Mouse (Mus musculus) induced T-regulatory cell, adult 2 months (primary cell): ENCODE measurements around the gene Ikbke.

Experiments used
- DNase-seq: peaks from one replicate; pipeline ENCODE4 v3.0.0-alpha.2; 2012; ENCODE audit warnings: low read depth

Gene Ikbke

GRCm38 (mm10) chr1:131279456-131279776, at the start of gene Ikbke:
Ikbke (minus strand) TSS chr1:131279606.
- peak; percentile 75 for DNase-seq

DNA sequence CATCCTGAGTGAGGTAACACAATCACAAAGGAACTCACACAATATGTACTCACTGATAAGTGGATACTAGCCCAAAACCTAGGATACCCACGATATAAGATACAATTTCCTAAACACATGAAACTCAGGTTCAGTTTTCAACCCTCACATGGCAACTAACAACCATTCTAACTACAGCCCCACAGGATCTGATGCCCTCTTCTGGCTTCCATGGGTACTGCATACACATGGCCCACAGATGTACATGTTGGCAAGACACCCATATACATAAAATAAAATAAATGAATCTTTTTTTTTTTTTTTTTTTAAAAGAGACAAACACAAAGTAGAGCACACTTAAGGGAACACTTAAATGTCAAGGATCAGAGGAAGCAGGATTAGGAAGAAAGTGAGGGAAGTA, 49.7 kb upstream of the Ikbke start:
- DNase-seq = peak; percentile 64

DNA sequence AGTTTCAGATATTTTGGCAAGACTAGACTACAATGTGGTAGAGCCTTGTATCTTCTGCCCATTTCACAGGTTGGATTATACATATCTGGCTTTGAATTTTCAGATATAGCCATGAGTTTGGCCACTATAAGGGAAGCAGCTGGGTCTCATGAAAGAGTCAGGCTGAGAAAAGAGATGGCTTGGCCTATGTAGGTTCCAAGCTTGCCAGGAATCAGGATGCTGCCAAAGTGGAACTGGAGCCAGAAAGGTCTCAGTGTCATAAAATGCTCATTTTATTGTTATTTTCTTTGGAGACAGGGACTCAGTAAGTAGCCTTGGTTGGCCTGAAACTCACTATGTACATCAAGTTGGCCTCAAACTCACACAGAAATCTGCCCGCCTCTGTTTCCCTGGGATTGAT, 47.8 kb upstream of the Ikbke start:
- DNase-seq = no peak

DNA sequence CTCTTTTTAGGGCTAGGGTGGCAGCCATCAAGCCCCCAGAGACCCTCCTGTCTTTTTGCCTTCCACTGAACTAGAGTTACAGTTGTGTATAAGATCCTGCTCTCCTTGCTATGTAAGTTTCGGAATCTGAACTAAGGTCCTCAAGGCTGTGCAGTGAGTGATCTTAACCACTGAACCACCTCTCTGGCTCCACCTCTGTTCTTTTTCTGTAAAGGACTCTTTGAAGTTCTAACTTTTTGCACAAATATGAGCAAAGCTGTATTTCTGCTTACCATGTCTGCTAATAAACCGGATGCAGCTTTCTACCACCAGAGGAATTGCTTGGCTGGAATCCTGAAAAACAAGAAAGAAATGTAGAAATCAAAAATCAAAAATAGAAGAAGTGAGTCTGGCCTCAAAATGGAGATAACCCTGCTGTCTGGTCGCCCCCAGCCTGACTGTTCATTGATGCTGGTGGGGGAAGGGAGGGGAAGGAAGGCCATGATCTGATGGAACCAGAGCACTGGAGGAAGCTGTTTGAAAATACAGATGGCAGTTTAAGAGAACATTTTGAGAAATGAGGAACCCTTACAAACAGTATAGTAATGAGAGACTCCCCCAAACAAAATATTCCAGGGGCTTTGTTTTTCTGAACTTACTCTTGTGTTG, 45.5 kb upstream of the Ikbke start:
- no peak for DNase-seq

DNA sequence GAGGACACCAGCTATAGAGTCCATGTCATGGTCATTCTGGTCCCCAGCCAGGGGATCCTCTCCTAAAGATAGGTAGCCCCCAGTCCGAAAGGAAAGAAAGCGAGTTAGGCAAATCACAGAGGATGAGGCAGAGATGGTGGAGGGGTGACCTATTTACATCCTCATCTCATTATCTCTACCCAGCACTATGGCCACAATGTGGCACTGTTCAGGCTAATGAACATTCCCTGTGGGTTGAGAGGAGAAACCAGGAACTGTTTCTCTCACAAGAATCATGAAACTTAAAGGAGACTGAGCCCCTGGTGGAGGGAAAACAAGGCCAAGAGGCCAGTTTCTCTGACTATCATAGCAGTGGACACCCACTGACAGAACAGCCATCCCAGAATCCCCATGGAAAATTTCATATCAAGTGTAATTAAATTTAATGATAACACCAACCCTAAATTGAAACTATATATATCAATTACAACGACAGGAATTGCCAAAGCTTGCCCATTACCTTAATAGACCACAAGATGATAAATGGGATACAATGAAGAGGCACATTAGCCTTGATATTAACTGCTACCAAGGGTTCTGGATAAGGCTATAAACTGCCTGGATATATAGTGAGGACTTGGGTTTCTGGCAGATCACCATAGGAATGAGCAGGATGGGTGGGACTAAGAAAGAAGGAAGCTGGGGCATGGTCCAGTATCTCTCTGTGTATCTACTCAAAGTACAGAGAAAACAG, 40.4 kb upstream of the Ikbke start:
- DNase-seq = no peak

DNA sequence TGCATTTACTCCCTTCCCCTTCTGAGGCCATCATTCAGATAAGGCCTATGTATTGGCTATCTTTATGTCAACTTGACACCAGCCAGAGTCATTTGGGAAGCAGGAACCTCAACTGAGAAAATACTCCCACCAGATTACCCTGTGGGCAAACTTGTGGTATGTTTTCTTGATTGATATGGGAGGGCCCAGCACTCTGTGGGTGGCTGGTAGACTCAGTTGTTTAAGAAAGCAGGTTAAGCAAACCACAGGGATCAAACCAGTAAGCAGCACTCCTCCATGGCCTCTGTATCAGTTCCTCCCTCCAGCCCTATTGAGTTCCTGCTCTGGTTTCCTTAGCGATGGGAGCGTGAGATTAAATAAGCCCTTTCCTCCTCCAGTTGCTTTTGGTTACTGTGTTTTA, 39.0 kb upstream of the Ikbke start:
- no peak for DNase-seq

DNA sequence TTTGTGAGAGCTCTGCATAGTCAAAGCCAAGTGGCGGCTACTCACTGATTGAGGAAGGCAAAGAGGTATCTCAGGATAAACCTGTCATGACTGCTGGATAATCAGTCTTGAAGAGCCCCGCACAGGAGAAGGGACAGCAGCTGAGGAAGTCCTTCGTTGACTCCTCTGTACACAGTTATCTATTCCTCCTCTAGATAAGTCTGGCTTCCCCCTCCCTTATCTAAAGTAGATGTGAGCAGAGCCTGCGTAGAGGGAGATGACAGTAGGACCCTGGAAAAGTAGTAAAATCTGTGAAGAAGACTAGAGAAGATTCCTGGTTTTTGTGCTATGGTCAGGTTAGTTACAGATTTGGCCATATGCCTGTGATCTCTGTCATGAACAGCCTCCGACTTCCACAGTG, 38.2 kb upstream of the Ikbke start:
- DNase-seq = no peak

GRCm38 (mm10) chr1:131311284-131311683, 31.9 kb upstream of the Ikbke start:
- no peak for DNase-seq

GRCm38 (mm10) chr1:131310237-131310818, 30.9 kb upstream of the Ikbke start:
- DNase-seq = no peak

- DNase-seq = no peak
These were observed 21.3 kb upstream of the Ikbke start for GRCm38 (mm10) chr1:131300750-131301149.

- no peak for DNase-seq
These were observed 20.4 kb upstream of the Ikbke start for GRCm38 (mm10) chr1:131299788-131300187.

- no peak for DNase-seq
These were observed 19.8 kb upstream of the Ikbke start for GRCm38 (mm10) chr1:131299240-131299639.

DNA sequence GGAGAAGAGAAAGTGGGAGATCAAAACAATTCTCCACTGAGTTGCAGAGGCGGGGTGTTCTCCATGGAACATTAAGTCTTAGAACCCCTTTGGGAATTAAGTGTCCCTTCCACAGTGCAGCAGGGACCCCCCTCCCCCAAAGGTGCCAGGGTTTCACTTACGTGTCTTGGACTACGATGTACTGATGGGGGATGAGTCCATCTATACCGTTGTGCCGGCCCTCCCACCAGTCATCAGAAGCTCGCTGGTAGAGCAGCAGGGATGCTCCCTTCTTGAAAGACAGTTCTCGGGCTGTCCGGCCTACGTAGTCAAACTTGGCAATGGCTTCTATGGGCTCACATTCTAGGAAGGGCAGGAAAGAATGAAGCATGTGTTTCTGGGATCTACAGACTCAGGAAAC, 18.8 kb upstream of the Ikbke start:
- DNase-seq = no peak

- no peak for DNase-seq
These were observed 17.3 kb upstream of the Ikbke start for GRCm38 (mm10) chr1:131296726-131297125.

DNA sequence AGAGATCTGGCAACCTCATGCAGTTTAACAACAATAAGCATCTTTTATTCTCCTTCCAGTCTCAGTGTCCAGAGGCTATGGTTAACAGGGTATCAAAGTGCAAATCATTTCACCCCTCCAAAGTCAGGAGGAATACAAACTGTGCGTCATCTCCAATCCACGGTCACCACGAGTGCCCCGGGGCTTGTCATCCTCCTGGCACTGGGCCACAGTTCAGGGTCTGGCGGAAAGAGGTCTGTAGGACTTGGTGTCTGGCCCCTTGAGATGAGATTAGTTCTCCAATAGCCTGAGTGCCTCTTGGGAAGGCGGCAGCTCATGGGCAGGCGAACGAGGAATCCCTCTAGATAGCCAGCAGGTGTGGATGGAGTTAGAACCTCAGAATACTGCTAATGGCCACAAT, 15.8 kb upstream of the Ikbke start:
- no peak for DNase-seq

- DNase-seq = no peak
These were observed 14.5 kb upstream of the Ikbke start for GRCm38 (mm10) chr1:131293922-131294250.

DNA sequence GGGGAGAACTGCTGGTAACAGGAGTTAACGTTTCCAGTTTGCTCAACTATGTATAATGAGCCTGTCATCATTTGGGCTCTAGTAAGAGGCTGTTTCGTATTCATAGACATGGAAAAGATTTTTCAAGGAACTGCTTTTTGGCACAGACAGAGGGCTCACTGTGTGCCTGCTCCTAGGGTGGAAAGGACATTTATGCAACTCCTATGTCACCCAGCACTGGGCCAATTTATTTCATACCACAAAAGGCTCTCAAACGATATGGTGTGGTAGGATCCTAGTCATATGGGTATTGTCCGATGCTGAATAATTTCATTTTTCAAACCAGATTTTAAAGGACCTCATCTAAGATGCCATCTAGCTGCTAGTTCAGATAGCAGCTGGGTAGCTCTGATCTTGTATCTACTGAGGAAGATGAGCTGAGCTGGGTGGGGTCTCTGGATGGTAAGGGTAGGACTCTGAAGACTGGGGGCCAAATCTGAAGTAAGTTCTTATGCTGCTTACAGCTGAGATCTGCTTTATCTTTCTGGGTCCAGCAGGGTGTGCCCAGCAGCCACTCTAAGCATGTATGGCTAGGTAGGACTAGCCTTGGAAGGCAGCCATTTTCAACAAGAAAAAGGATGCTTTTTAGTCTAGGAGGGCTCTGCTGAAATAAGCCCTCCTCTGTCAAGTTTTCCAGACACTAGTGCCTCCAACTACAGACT, 14.0 kb upstream of the Ikbke start:
- no peak for DNase-seq

- peak; percentile 85 for DNase-seq
These were observed 11.2 kb upstream of the Ikbke start for GRCm38 (mm10) chr1:131290648-131291047.

- no peak for DNase-seq
These were observed 9.5 kb upstream of the Ikbke start for GRCm38 (mm10) chr1:131288938-131289337.

DNA sequence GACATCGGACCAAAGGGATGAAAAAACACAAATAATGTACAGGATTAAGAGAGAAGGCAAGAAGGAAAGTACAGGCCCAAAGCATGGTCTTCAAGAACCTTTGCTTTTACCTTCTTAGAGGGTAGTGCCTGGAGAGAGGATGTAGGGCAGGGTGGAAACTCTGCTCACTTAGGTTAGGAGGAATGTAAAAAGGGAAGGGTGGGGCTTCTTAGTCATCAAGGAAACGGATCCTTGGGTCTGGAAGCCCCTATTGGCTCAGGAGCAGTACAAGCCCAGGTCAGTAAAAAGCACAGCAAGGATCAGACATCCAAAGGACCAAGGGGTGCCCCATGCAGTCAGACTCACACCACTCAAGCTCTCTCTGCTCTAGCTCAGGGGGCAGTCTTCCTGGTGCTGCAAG, 7.9 kb upstream of the Ikbke start:
- no peak for DNase-seq

GRCm38 (mm10) chr1:131286803-131287202, 7.4 kb upstream of the Ikbke start:
- DNase-seq = no peak

- DNase-seq = no peak
These were observed 5.2 kb upstream of the Ikbke start for GRCm38 (mm10) chr1:131284616-131285015.

- DNase-seq = no peak
These were observed 4.8 kb upstream of the Ikbke start for GRCm38 (mm10) chr1:131284167-131284566.
